Mouse (Mus musculus) heart, embryonic 11.5 days (tissue): ENCODE measurements around the gene Zmiz1. TPM values are rescaled to one million over a fixed set of nuclear protein-coding genes. Genes with fewer than 3 reads are reported as not detected.

Experiments
- ATAC-seq: fragments of 200-750 bp; cut with Nextera tagmentation; replicated peaks from 2 replicates; pipeline ENCODE4 v1.8.0; 2017; ENCODE audit warnings: moderate library complexity; ENCODE audit not compliant: insufficient number of reproducible peaks, low FRiP score, low TSS enrichment
- H3K27ac ChIP-seq: fragments of 300-500 bp; sonication (generic); 2 replicates; pipeline ENCODE4 v1.5.1; 2014; ENCODE audit warnings: mild to moderate bottlenecking, low read depth, low read length
- H3K27me3 ChIP-seq: fragments of 300-500 bp; sonication (generic); 2 replicates; pipeline ENCODE4 v1.6.1; 2014; ENCODE audit warnings: mild to moderate bottlenecking, low read length, mixed read lengths; ENCODE audit not compliant: control insufficient read depth, insufficient read depth
- H3K36me3 ChIP-seq: fragments of 300-500 bp; sonication (generic); 2 replicates; pipeline ENCODE4 v1.6.1; 2014; ENCODE audit warnings: mild to moderate bottlenecking, low read length, moderate library complexity, mixed read lengths; ENCODE audit not compliant: control insufficient read depth, insufficient read depth
- H3K4me1 ChIP-seq: fragments of 300-500 bp; sonication (generic); 2 replicates; pipeline ENCODE4 v1.6.1; 2014; ENCODE audit warnings: low read length; ENCODE audit not compliant: control insufficient read depth, insufficient read depth
- H3K4me2 ChIP-seq: fragments of 300-500 bp; sonication (generic); 2 replicates; pipeline ENCODE4 v1.6.1; 2014; ENCODE audit warnings: mild to moderate bottlenecking, moderate library complexity
- H3K4me3 ChIP-seq: fragments of 300-500 bp; sonication (generic); 2 replicates; pipeline ENCODE4 v1.5.1; 2014; ENCODE audit warnings: low read depth, low read length
- H3K9ac ChIP-seq: fragments of 300-500 bp; sonication (generic); 2 replicates; pipeline ENCODE4 v1.6.1; 2014; ENCODE audit warnings: mild to moderate bottlenecking, low read depth, low read length, moderate library complexity
- H3K9me3 ChIP-seq: fragments of 300-500 bp; sonication (generic); replicated peaks from 2 replicates; pipeline ENCODE4 v1.6.1; 2016; ENCODE audit warnings: low read length; ENCODE audit not compliant: control insufficient read depth
- WGBS: fragments of 180-500 bp; shearing (Covaris S2); extraction: QIAGEN DNeasy Blood & Tissue Kit; methylation state at CpG from one replicate; pipeline ENCODE4 v1.1.7; 2014; ENCODE audit not compliant: insufficient replicate concordance; 5-methylcytosine and 5-hydroxymethylcytosine counted together
- polyA plus RNA-seq: library from polyadenylated mRNA; unstranded; fragments of >200 nt; fragmentation: Nextera tagmentation; extraction: Ambion mirVana; gene quantifications from 2 replicates; pipeline ENCODE4 v1.2.1, GENCODE M21; 2014

The Zmiz1 gene
- polyA plus RNA-seq, 1 experiment from 2014 or later = 34.9 TPM

DNA sequence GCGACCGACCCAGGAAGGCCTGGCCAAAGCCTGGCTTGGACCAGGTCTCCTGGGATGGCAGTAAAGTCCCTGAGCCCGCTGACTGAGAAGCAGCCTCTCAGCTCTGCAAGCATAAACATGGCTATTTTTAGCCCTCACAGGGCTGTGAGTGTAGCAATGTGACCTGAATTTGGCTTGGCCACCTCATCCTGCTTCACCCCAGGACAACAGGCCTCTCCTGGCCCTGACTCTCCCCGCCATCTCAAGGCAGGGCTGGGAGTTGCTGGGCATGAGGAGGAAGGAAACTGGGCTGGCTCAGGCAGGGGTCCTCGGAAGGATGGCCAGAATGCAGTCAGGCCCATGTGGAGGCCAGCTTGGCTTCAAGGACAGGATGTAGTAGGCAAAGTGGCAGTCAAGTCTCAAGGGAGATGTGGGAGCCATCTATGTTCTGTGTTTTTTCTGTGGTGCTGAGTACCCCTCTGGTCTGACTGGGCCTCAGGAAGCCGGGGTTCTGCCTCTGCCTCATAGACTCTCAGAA lies 29.2 kb downstream of the Zmiz1 start:
- peak overlapping the region; percentile 44 for H3K4me2 ChIP-seq
- H3K4me1 ChIP-seq = peaks cover 97% of the 10 kb centered on the region
- H3K9me3 ChIP-seq = no peaks in the 10 kb centered on the region
- peak; percentile 34 for ATAC-seq
- H3K9ac ChIP-seq = peak overlapping the region; percentile 31; the same call in 1 of the 2 replicates
- WGBS = 27% methylated on average over 6 of the region's 6 CpGs
- peak overlapping the region; percentile 92 for H3K27ac ChIP-seq
- no peaks in the 10 kb centered on the region for H3K27me3 ChIP-seq
- H3K36me3 ChIP-seq = no peaks in the 10 kb centered on the region
- H3K4me3 ChIP-seq = no peak overlapping the region

DNA sequence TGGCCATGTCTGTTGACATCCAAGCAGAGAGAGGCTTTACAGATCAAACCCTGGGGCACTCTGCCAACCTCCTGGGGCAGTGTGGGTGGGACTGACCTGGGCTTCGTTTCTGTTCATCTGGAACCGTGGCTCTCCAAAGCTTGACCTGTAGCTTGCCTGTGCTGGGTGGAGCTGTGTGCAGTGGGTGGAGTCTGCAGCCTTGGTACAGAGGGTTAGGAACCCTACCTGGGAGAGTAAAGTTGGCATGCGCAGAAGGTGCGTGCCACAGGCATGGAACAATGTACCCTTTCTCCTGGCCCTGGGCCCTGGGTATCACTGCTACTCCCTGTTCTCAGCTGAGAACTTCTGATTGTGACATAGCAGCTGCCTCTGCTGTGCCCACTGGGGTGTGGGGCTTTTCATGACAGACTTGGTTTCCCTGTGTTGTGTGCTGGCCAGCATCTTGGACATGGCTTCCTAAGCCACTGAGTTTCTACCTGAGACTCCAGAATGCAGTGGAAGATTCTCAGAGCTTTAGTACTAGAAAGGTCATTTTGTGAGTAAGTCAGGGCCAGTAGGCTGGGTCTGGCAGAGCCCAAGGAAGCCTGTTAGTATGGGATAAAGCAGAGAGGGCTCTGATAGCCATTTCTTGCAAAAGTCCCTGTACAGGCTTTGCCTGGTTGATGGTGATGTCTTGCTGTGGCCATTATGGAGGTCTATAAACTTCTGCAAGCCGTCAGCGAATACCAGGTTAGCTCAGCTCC lies 30.5 kb downstream of the Zmiz1 start:
- Histone ChIP-seq H3K4me3 (no peak overlapping the region), H3K36me3 (no peaks in the 10 kb centered on the region), H3K4me1 (peaks cover 97% of the 10 kb centered on the region), H3K9ac (no peak overlapping the region), H3K9me3 (no peaks in the 10 kb centered on the region), H3K27ac (no peak overlapping the region), H3K4me2 (no peak overlapping the region), H3K27me3 (no peaks in the 10 kb centered on the region)
- 77% methylated on average over 6 of the region's 6 CpGs for WGBS
- no peak for ATAC-seq

DNA sequence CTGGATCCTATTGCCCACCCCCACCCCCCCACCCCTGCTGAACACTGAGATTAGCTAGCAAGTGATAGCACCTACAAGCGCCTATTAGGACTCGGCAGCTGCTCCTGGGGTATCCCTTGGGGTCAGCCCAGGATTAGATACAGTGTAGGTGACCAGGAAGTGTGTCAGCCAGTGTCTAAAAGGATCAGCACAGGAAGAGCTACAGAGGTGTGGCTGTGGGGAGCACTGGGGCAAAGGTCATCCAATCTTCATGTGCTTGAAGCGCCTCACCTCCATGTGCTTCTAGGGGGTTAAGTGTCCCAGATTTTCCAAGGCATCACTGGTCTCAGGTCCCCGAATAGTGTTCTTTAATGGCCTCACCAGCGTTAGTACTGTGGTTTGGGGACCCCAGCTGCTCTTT lies 33.0 kb downstream of the Zmiz1 start:
- ATAC-seq = no peak
- no peak overlapping the region for H3K27ac ChIP-seq
- no peaks in the 10 kb centered on the region for H3K9me3 ChIP-seq
- no peak overlapping the region for H3K4me2 ChIP-seq
- WGBS = 68% methylated on average over 5 of the region's 5 CpGs
- H3K4me3 ChIP-seq = no peak overlapping the region
- no peaks in the 10 kb centered on the region for H3K27me3 ChIP-seq
- peaks cover 94% of the 10 kb centered on the region for H3K4me1 ChIP-seq
- no peak overlapping the region for H3K9ac ChIP-seq
- H3K36me3 ChIP-seq = no peaks in the 10 kb centered on the region

DNA sequence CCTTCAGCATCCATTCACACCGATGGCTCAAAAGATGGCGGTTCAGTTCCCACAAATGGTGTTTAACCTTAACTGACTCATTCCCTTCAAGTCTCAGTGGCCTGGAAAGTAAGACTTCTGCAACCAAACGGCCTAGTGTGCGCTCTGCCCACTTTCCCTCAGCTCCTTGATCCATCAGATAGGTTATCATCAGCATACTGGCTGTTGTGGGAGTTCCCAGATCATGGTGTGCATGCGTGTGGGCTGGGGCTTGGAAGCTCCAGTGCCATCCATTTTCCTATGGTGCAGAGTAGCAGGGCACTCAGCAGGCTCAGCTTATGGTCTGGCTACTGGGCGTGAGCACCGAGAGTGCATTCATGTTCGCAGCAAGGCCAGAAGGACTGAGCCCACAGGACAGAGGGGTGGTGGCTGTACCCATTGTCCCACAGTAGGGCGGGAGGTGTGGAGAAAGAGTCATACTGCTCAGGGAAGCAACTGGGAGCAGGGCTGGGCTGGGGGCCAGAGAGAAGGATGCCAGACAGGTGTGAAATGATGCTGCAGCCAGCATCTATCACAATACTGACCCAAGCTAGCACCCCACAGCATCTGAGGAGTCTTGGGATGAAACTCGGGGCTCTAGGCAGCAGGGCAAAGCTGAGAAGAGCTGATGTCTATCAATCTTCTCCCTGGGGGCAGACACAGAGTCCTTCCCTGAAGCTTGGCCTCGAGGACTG lies 33.7 kb downstream of the Zmiz1 start:
- no peak for ATAC-seq
- no peaks in the 10 kb centered on the region for H3K9me3 ChIP-seq
- peaks cover 94% of the 10 kb centered on the region for H3K4me1 ChIP-seq
- WGBS = 77% methylated on average over 11 of the region's 11 CpGs
- no peaks in the 10 kb centered on the region for H3K36me3 ChIP-seq
- no peak overlapping the region for H3K4me2 ChIP-seq
- no peaks in the 10 kb centered on the region for H3K27me3 ChIP-seq
- H3K9ac ChIP-seq = no peak overlapping the region
- H3K4me3 ChIP-seq = no peak overlapping the region
- H3K27ac ChIP-seq = no peak overlapping the region

DNA sequence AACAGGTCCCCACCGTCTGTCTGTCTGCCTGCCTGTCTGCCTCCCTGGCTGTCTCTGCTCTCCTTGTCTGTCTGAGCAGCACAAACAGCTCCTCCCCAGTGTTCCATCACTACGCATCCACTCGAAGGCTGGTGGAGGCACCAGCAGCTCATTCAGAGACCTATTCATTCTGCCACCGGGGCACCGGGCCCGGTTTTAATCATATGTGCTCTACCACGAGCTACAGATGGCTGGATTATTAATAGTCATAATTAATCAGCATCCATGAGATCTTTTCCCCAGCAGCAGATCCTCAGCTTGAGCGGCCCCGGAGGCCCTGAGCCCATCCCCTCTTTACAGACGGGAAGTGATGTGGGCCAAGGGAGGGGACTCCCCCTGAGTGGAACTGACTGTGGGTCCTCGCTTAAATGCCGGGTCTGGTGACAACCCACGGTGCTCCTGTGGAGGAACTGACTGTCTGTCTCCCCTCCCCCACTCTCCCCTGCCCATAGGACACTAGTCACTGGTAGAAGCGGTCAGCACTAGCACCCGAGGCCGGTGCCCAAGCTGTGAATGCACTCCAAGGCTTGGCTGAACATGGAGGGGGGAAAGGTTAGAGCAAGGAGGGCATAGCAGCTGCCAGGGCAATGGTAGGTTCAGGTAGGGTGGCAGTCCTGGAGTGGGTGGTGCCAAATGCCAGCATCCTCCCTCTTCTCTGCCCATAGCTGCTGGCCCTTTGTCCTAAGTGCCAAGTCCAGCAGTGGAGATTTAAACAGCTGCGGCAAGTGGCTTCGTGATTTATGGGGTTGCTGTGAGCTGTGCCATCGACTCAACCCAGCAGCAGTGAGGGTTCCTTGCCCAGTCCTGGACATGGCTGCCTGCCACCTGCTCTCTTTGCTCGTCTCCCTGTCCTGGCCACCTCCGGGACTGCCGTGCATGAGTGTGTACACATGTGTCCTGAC lies 34.6 kb downstream of the Zmiz1 start:
- Histone ChIP-seq H3K9ac (no peak overlapping the region), H3K9me3 (no peaks in the 10 kb centered on the region), H3K36me3 (no peaks in the 10 kb centered on the region), H3K4me1 (peaks cover 94% of the 10 kb centered on the region), H3K27ac (no peak overlapping the region), H3K4me3 (no peak overlapping the region), H3K27me3 (no peaks in the 10 kb centered on the region), H3K4me2 (no peak overlapping the region)
- no peak for ATAC-seq
- WGBS = 74% methylated on average over 22 of the region's 22 CpGs

DNA sequence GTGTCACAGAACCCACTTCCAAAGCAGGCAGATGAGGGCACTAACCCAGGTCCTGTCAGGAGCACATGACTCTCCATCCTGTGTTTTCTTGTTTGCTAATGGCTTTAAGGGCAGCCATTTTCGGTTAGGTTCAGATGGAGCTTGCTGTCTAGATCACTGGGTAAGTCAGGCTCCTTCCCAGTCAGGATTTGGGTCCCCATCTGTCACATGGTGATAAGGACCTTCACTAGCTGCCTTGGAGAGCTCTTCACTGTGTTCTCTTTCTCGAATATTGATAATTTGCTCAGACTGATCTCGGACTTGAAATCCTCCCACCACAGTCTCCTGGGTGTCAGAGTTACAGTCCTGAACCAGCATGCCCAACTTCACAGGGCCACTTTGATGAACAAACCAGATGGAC lies 35.8 kb downstream of the Zmiz1 start:
- Histone ChIP-seq H3K4me3 (no peak overlapping the region), H3K27me3 (no peaks in the 10 kb centered on the region), H3K4me1 (peaks cover 94% of the 10 kb centered on the region), H3K9ac (no peak overlapping the region), H3K9me3 (no peaks in the 10 kb centered on the region), H3K4me2 (no peak overlapping the region), H3K36me3 (no peaks in the 10 kb centered on the region), H3K27ac (no peak overlapping the region)
- ATAC-seq = no peak
- WGBS = 68% methylated on average over 3 of the region's 3 CpGs

DNA sequence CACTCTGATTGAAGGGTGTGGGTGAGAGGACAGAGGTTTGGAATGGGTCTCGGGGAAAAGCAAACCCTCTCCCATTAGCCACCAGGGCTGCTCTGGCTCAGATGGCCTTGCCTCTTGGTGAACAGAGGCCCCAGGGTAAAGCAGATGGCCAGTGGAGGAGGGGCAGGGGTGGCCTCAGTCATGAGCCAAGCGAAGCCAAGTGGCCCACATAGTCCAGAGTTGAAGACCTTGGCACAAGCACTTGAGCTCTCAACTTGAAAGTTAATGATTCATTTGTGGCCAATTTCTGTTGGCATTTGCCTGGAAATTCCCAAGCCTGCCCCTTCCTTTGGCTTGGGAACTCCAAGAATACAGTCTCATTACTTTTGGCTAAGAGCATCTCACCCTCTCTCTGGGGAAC lies 37.1 kb downstream of the Zmiz1 start:
- Histone ChIP-seq H3K27ac (0 out of 2 replicates have a peak overlapping the region, but pooled peaks have one; percentile 12), H3K9ac (no peak overlapping the region)
- WGBS = 78% methylated on average over 2 of the region's 2 CpGs

DNA sequence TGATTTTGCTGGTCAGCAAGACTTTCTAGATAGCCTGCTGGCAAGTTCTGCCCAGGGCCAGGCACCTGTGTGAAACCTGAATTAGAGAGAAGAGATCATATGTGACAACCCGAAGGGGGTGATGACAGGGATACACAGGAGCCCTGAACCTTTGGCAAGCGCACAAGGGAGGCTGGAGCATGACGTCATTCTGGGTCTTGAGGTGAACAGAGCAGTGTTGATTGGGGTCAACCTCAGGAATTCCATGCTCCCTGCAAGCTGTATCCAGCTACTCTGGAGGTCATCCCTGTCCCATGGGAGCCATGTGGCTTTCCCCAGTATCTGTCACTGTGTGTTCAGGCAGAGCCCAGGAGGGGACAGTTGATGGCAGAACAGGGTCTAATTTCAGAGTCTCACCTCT lies 38.0 kb downstream of the Zmiz1 start:
- no peak overlapping the region for H3K9ac ChIP-seq

More for the DNA sequence above, 37.1 kb downstream of the Zmiz1 start:
- Histone ChIP-seq H3K27me3 (no peaks in the 10 kb centered on the region), H3K9me3 (no peaks in the 10 kb centered on the region), H3K4me2 (no peak overlapping the region), H3K36me3 (no peaks in the 10 kb centered on the region), H3K4me1 (peaks cover 95% of the 10 kb centered on the region), H3K4me3 (no peak overlapping the region)
- ATAC-seq = no peak

More for the DNA sequence above, 38.0 kb downstream of the Zmiz1 start:
- Histone ChIP-seq H3K4me1 (peaks cover 95% of the 10 kb centered on the region), H3K27ac (no peak overlapping the region), H3K4me2 (no peak overlapping the region), H3K27me3 (no peaks in the 10 kb centered on the region), H3K36me3 (no peaks in the 10 kb centered on the region), H3K9me3 (no peaks in the 10 kb centered on the region), H3K4me3 (no peak overlapping the region)
- 53% methylated on average over 3 of the region's 3 CpGs for WGBS
- ATAC-seq = no peak
